Mouse (Mus musculus) gastrocnemius, adult 8-10 months (tissue): ENCODE measurements around the gene Kctd11. TPM values are rescaled to one million over a fixed set of nuclear protein-coding genes. Genes with fewer than 3 reads are reported as not detected.
A peak's percentile ranks its signal among the peaks of the same experiment; 100 is the strongest.

Experiments used
- DNase-seq, 2 experiments: peaks; one replicate each; pipeline ENCODE4 v3.0.0; 2022; ENCODE audit warnings: low spot score in 2 of 2
- total RNA-seq, 4 experiments: library from RNA; stranded (reverse); gene quantifications; 2 replicates each; pipeline ENCODE4 v1.2.4; 2022

The Kctd11 gene
- total RNA-seq, 4 experiments from 2014 or later: 0.97 to 1.3 (median 1.1) TPM

- no peak for DNase-seq
These were observed 31.7 kb upstream of the Kctd11 start for GRCm38 (mm10) chr11:69912716-69913530.

GRCm38 (mm10) chr11:69911701-69912100 is 30.5 kb upstream of the Kctd11 start:
- DNase-seq: no peak

- no peak for DNase-seq
These were observed 29.8 kb upstream of the Kctd11 start for GRCm38 (mm10) chr11:69910781-69911560.

GRCm38 (mm10) chr11:69910177-69910576 is 29.0 kb upstream of the Kctd11 start:
- no peak for DNase-seq

- no peak for DNase-seq
These were observed 28.0 kb upstream of the Kctd11 start for GRCm38 (mm10) chr11:69909174-69909573.

- DNase-seq: no peak
These were observed 27.4 kb upstream of the Kctd11 start for GRCm38 (mm10) chr11:69908645-69909044.

GRCm38 (mm10) chr11:69904311-69904710 is 23.1 kb upstream of the Kctd11 start:
- no peak for DNase-seq

- DNase-seq: no peak
These were observed 21.8 kb upstream of the Kctd11 start for GRCm38 (mm10) chr11:69902972-69903371.

GRCm38 (mm10) chr11:69901993-69902392 is 20.8 kb upstream of the Kctd11 start:
- no peak for DNase-seq

GRCm38 (mm10) chr11:69901406-69901846 is 20.2 kb upstream of the Kctd11 start:
- DNase-seq: peak; percentile 88 to 96

- peak; percentile 75 to 81 for DNase-seq
These were observed 19.5 kb upstream of the Kctd11 start, which contains the start of the genes 2810408A11Rik and Neurl4 for GRCm38 (mm10) chr11:69900471-69901405. Gene 2810408A11Rik (minus strand): TSS chr11:69900987. Gene Neurl4 (plus strand): TSS chr11:69901072.

- DNase-seq: no peak
These were observed 18.7 kb upstream of the Kctd11 start for GRCm38 (mm10) chr11:69899870-69900269.

- no peak for DNase-seq
These were observed 14.1 kb upstream of the Kctd11 start, which contains the start of gene Acap1 for GRCm38 (mm10) chr11:69895291-69895690. Gene Acap1 (minus strand): TSS chr11:69895539.

- DNase-seq: no peak
These were observed 13.5 kb upstream of the Kctd11 start for GRCm38 (mm10) chr11:69894671-69895070.

GRCm38 (mm10) chr11:69891482-69891881 is 10.3 kb upstream of the Kctd11 start:
- no peak for DNase-seq

- DNase-seq: no peak
These were observed 5.9 kb upstream of the Kctd11 start for GRCm38 (mm10) chr11:69886907-69887635.

- no peak for DNase-seq
These were observed 3.5 kb upstream of the Kctd11 start for GRCm38 (mm10) chr11:69884663-69885062.

GRCm38 (mm10) chr11:69884240-69884639 is 3.0 kb upstream of the Kctd11 start:
- no peak for DNase-seq

GRCm38 (mm10) chr11:69883527-69884151 is 2.4 kb upstream of the Kctd11 start:
- DNase-seq: no peak

- DNase-seq: no peak
These were observed 1.9 kb upstream of the Kctd11 start for GRCm38 (mm10) chr11:69883066-69883465.
